Mouse (Mus musculus) urinary bladder, adult 2 months (tissue): ENCODE measurements at regions not wholly inside any gene's neighbourhood (a gene's known extent, or its start where the extent isn't known, plus 50 kb on each side); places are given as distances from the start of the nearest gene placed in this dataset.

Source experiments
- DNase-seq: peaks from one replicate; pipeline ENCODE4 v3.0.0; 2022; ENCODE audit warnings: low spot score

DNA sequence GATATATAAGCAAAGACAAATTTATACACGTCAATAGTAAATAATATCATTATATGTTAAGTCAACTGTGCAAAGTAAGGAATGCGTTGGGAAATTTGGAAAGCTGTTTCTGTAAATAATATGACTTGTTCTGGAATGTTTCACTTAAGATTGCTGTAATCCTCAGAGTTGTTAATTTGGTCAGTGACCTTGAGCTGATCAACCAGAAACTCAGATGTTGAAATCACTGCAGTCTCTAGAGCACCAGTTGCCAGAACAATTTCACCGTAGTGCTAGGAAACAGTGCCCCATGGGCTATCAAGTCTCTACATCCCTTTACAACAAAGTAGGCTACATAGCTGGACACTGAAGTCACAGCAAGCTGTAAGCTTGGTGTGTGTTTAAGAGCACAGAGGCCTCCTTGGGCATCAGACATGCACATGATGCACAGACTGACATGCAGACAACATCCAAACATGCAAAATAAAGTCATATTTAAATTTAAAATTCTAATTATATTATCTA lies 212.6 kb downstream of the Pik3r1 start:
- no peak for DNase-seq

DNA sequence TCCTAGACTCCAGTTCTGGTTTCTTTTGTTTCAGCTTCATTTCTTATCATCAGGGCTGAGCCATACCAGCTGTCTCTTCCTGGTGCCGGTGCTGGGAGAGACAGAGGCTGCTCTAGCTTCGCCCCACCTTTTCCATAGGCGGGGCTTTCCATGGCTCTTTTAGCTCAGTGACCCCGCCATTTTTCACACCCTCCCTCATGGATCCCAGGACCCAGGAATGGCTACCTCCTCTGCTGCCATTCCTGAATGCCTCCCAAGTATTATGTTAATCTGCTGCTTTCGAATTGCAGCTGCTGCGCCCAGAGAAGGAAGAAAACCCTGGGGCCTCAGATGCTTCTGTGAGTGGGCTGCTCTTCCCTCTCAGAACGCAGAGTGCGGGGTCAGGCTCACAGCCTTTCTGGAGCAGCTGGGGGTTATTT lies 214.9 kb downstream of the Pik3r1 start:
- DNase-seq = no peak

DNA sequence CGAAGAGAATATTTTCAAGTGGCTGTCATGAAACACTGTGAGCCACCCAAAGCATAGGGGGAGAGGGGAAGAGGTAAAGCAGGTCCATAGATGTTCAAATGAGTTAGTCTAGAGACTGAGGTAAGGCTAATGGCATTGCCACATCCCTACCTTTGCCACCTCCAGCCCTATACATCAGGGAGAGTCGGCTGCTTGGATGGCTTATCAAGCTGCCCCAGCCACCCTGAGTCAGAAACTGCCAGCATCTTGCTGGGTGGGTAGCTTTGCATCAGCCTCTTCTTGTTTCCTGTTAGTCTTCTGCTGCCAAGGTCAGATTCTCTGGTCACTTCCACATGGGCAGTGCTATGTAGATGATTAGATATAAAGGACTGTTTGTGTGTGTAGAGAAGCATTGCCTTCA lies 215.6 kb downstream of the Pik3r1 start:
- DNase-seq = no peak

DNA sequence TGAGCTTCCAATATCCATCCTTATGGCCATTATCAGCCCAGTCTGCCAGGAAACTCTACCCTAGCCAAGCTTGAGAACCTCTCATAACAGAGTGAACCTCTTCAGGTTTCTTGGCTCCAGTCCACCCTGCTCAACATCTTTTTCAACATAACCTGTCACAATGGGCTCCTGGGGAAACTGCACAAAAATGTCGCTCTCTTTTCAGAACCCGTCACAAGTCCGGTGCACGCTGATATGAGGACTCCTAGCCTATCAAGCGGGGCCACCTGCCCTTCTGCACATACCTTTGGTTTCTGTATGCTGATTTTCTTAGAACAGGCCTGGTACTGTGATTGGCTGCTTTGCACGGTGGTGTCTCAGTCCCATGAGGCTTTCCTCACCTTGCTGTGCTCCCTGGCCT lies 216.9 kb downstream of the Pik3r1 start:
- DNase-seq = no peak

DNA sequence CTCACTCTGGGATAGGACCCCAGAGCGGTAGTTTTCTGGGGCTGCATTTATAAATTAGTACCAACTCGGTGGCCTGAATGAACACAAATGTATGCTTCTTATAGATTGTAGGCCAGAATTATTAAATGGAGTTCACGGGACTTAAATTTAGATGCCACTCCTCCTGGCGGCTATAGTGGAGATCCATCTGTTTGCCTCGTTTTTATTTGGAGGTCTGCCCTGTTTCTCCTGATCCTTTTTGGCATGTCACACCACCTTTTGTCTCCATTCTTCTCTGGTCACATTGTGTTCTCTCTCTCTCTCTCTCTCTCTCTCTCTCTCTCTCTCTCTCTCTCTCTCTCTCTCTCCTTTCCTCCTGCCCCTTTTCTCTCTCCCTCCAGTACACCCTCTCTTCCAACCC lies 217.5 kb downstream of the Pik3r1 start:
- DNase-seq = no peak

DNA sequence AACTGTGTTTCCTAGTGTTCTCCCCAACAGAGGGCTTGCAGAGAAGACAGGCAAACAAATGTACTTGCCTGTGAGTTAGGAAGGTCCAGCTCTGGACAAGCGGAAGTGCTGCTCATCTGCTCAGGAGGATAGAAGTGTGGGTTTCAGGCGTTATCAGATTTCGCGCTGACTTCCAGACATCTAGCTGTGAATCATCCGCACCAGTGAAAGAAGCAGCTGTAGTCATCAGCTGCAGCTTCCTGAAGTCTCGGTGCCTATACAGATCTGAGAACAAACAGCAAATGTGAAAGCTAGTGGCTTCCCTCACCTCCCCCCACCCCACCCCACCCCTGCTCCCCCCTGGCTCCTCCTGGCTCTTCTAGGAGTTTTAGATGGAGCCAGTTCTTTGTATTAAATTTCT lies 220.1 kb downstream of the Pik3r1 start:
- no peak for DNase-seq

DNA sequence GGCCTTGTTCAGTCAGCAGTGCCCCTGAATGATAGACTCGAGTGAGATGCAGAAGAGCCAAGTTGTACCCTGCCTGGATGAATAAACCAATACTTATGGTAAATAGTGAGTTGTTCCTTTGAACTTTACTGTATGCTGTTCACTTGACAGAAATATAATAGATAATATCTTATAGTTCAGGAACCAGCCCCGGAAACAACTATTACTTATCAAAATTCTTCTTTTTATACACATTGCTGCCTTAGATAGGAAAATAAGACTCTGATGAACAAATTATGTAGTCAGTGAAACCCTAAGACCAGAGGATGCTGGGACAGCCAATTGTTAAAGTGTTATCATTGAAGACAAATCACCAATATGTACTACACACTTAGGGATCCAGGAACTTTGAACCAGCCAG lies 220.7 kb downstream of the Pik3r1 start:
- no peak for DNase-seq

DNA sequence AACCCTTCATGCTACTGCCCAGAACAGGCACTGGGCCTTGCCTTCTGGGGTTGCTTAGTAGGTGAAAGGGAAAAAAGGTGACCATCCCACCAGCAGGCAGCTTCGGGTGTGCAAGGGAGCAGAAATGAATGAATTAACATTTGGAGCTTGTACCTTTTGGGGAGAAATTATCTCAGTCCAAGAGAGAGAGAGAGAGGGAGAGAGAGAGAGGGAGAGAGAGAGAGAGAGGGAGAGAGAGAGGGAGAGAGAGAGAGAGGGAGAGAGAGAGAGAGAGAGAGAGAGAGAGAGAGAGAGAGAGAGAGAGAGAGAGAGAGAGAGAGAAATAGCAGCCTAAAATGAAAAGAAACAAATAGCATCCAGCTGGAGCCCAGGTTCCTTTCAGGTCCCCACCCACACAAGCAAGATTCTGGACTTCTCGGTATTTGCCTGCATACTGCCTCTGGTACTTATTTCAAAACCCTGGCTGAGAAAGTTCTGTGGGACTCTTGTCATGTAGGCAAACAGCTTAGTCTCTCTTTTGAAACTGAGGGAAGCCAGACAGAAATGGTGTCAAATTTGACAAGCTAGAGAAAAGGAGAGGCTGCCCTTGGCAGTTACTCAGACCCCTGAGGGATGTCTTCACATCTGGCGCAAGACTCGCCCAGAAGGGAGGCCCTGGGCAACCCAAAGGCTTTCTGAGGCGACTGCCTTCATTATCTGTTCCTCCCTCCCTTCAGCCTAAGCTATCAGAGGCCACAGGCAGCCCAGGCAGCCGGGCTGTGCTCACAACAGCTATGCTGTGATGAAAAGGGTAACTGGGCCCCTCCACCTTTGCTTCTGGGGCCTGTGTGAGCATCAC lies 222.5 kb downstream of the Pik3r1 start:
- no peak for DNase-seq

DNA sequence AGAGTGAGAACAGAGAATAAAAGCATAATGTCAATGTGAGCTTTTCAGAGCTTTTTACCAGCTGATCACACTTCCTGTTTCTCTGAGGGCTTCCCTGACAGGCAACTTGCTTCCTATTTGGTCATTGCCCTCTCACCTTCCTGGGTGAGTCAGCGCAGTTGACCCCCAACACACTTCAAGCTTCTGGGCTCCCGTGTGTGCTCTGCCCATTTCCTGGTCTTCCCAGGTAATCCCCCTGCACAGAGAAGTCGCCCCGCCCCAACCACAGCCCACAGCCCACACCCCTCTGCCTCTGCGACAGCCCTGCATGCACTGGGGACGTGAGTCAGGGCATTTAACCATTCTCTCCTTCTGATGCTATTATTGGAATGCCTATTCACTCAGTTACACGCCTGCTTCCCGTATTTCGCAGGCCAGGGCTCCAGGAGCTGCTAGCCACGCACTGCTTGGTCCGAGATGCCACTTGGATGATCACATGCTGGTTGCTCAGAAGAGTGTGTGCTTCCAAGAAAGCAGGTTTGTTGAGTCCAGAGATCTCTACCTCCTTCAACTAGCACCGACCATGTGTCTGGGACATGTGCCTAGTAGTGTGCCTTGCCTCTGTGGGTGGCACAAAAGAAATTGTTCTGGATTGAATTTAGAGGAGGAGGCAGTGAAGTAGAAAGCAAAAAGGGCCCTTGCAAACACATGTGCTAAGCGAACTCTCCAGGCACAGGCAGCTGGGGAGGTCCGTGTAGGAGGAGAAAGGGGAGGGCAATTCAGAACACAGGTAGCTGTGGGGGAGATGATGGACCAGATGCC lies 227.4 kb downstream of the Pik3r1 start:
- peak; percentile 33 for DNase-seq

DNA sequence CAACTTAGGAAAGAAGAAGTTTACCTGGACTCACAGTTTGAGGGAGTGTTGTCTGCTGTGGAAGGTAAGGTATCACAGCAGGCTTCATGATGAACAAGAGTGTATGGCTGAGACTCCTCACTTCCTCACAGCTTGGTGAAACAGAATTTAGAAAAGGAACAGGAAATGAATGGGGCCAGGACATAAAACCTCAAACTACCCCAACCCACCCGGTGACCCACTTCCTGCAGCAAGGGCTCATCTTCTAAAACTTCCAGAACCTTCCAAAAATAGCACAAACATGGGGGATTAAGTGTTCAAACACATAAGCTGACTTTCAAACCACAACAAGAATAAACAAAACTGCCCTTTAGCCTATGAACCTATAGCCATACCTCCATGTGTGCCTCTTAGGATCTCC lies 229.9 kb downstream of the Pik3r1 start:
- no peak for DNase-seq

DNA sequence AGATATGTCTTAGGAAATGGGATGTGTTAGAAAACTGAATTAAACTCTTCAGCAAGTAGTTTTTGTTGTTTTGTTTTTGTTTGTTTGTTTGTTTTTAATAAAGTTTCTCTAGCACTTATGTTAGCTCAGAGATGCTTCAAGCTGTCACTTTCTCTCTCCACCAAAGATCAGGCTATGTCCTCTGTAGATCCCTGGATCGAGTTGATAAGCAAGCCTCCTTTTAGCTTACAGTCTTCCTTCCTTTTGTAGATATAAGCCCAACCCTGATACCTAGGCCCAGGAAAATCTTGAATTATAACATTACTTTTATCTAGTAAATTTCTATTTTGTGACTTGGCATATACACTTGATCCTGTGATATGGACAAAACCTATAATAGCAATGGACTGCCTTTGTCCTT lies 232.0 kb downstream of the Pik3r1 start:
- no peak for DNase-seq

DNA sequence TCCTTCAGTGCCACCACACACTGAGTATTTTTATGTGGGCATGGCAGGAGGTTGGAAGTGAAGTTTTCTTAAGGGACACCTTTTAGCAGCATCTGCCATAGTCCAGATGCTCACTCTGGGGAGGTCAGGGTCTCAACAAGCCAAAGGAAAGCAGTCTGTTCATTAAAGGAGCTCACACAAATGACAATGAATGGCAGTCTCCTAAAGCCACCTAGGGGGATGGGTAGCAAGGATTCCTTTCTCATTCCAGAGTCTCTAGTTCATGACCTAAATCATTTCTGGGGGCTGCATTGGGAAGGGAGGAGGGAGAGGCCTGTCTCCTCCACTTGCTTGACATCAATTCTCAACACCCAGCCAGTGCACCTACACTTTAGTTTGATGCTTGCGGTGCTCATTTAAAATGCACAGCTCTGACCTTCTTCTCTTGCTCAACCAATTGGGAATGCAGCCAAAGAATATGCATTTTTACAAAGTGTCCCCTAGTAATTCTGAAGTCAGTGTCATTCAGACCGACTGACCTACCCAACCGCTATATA lies 232.6 kb downstream of the Pik3r1 start:
- DNase-seq = no peak

DNA sequence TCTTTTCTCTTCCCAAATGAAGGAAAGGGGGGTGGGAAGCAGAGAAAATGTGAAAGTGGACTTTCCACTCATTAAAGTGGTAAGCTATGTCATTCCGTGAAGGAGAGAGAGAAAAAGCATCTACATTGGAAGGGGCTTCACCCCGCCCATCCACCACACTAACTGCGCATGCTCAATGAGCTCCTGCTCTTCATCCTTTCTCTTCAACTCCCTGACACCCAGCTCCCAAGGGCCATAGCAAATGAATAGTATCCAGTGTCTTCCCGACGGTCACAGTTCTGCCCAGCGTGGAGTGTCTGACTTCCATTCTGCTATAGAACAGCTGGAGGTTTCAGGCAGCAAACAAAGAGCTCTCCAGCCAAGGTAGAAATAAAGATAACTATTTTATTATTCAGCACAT lies 233.5 kb downstream of the Pik3r1 start:
- no peak for DNase-seq

DNA sequence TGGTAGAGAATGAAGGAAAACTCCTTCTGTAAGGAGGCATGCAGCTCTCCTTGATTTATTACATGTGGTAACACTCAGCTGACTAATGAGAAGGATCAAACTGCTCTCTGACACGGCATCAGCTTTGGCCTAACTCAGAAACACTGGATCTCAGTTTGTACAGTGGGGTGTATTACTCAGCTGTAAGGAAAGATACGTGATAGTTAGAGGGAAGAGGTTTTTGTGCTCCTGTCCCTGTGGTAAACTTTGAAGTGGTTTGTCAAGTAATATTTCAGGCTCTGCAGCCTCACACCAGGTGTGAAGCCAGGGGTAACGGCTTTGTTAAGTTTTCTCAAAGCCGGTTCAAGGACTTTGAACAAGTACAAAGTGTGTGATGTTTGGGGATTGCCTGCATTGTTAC lies 235.1 kb downstream of the Pik3r1 start:
- no peak for DNase-seq

DNA sequence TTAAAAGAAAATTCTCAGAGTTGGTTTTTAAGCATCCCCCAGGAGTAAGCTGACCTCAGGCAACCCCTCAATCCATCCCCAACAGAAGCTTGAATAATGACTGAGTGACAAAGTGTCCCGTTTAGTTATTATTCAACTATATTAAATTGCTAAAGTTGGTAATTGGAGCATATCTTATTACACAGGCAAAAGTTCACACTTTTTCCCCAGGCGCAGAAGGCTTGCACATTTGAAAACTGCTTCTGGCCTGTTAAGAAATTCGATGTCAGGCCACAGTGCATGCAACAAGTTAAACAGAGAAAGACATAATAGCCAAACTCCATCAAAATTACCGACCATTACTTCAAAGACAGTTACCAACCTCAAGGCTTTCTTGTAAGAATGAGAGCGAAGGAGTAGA lies 240.3 kb downstream of the Pik3r1 start:
- DNase-seq = no peak

DNA sequence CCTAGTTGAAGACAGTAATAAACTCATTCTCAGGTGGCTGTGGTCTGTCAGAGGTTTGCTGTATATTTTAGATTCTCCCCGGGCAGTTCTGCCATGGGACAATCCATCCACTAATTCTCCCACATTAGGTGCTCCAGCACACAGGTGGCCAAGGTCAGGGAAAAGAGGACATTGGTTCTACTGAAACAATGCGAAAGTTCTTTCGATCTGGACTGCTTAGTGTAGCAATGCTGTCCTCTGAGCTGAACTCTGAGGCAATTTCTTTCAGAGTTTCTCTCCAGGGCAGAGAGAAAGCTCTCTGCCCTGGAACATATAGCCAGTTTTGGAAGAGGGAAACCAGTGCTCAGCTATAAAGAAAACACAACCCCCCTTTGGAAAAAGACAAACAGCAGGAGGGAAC lies 243.2 kb downstream of the Pik3r1 start:
- no peak for DNase-seq

DNA sequence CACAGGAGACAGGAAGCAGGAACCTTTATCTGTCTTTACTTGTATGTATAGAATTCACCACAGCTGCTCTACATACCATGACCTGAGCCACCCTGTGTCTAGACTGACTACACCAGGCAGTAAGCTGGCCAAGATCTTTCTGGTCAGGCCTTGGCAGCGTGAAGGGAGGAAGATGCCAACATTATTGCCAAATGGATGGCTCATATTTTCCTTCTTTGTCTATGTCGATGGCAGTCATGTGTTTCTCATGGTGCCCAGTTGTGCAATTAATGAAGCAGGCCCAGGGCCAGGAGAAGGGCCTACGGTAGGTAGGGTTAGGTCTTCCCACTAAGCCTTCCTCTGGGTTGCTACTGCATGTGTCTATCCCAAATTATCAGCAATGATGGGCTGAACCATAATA lies 243.8 kb downstream of the Pik3r1 start:
- no peak for DNase-seq

DNA sequence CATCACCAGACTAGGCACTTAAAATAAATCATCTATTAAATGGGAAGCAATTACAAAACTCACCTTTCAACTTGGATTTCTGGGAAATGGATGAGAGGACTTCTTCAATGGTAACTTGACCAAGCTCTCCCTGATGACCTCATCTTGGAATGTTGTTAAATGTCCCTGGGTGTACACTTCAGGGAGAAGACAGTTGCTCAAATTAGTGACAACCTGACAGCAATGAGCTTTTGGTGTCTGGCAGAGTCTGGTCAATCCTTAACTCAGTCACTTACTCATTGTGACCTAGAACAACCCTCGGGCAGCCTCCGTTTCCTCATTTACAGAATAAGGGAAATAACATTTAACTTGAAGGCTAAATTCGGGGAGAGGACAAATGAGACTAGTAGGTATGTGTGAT lies 244.5 kb downstream of the Pik3r1 start:
- no peak for DNase-seq

DNA sequence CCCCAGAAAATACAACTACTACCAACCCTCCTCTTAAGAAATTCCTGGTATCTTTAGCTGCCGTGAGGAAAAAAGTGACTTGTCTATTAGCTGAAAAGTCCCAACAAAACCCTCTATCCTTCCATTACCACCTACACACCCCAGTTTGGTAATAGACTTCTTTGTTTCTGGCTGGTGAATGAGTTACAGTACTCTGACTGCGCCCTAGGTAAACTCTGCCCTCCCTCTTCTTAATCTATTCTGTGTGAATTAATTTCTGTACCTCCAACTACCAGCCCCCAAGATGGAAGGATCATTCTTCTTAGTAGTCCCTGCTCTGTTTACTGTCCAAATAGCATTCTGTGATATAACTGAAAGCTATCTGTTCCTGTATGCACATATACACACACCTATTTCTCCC lies 245.4 kb downstream of the Pik3r1 start:
- no peak for DNase-seq

DNA sequence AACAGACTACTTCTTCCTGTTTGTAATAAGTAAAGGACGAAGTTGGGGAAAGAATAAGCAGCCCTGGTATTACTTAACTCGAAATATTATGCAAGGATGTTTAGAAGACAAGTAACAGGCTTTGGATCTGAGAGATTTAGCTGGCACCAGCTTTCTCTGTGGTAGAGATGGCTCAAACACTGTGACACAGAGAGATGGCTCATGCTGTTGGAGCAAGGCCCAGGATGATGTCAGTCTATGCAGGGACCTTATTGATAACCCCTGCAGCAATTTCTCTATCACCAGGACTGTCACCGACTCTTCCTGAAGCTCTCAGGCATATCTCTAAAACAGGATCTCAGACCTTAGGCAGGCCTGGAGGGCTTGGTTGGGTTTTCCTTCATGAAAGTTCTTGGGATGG lies 254.7 kb downstream of the Pik3r1 start:
- no peak for DNase-seq

DNA sequence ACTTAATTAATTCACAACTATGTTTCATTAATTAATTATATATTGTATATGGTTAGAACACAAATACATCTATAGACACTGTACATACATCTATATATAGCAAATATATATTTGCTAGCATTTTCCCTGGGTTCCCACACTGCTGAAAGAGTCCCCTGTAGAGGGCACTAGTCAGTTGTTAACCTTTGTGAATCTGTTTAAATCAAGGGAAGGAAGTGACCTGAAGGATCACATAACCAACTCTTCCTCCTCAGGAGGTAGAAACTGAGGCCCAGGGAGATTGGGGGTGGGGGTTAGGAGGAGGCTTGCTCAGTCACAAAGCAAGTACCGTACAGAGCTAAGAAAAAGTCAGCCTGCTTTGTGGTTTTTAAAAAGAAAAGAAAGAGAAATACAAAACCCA lies 258.1 kb downstream of the Pik3r1 start:
- DNase-seq = no peak

DNA sequence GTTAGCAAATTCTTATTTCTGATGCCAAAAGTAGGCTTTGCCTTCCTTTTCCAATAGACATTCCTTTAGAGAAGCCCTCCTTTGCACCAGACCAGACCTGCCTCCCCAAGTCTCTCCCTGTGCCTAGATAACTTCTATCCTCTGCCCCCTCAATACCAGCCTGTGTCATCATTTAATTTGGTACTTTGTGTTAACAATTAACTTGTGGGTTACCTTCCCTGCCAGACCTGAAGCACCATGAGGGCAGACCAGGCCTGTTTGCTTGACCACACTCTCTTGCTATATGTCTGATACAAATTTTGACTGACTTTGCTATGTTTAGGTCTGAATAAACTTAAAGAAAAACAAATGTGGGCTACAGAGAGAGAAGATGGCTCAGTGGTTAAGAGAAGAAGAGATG lies 259.7 kb downstream of the Pik3r1 start:
- no peak for DNase-seq

DNA sequence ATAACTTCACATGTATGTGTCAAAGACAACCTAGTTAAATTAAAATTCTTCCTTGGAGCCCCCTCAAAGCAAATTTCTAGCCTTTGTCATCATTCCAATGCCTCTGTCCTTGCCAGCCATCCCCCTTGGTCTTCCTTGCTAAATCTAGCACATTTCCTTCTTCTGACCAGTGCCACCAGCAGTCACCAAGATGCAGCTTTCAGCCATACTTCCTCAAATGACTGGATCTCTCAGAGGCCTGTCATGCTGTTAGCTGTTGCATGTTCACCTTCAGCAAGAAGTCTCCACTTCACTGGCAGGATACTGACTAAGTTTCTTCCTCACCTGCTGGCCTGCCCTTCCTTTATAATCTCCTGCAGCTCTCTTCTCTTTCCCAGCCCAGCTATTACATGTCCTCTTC lies 261.3 kb downstream of the Pik3r1 start:
- DNase-seq = no peak
